Mouse (Mus musculus) erythroblast, embryonic 14.5 days (primary cell): ENCODE measurements around the gene Atoh7.

ENCODE experiments used
- GATA1 ChIP-seq: IDR thresholded peaks from 2 replicates; pipeline ENCODE4 v1.6.1; 2012; ENCODE audit warnings: low read length, inconsistent platforms, mixed read lengths
- TAL1 ChIP-seq: IDR thresholded peaks from 3 replicates; pipeline ENCODE4 v1.6.1; 2012; ENCODE audit warnings: low read length, inconsistent platforms, mixed read lengths

GRCm38 (mm10) chr10:63051267-63051666 lies 48.2 kb upstream of the Atoh7 start:
- TF ChIP-seq GATA1 = no peak
- TF ChIP-seq TAL1 = no peak
